Mouse (Mus musculus): ENCODE results near the gene Hscb. TPM values are rescaled to one million over a fixed set of nuclear protein-coding genes. Genes with fewer than 3 reads are reported as not detected.
A peak's percentile ranks its signal among the peaks of the same experiment; 100 is the strongest.
"Not testable (repeated sequence)": the region's sequence is repeated elsewhere in the genome, so short reads cannot be mapped to it uniquely, and the experiment has no call there.

Hscb gene
- polyA plus RNA-seq, 1 experiment from 2014 or later: 21.4 TPM

DNA sequence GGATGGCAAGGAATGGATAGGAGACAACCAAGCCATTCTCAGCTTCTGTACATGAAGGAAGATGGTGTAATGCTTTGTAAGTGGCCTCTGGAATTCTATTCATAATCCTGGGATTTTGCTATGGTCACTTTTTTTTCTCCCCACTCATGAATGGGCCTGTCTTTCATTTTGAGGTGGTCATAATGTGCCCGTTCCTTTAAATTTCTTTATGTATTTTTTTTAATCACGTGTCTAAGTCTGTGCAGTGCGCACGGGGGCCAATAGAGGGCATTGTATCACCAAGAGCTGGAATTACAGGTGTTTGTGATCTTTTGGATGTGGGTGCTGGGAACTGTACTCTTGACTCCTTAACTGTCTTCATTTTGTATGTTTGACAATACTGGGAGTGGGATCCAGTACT is 888 bp upstream of the Hscb start:
- Histone ChIP-seq H3K27ac (ENCODE audit: low read depth, low read length) (0 out of 2 replicates have a peak overlapping the region, but pooled peaks have one; percentile 35), H3K27me3 (ENCODE audit: control insufficient read depth, insufficient read depth, low read length) (no peaks in the 10 kb centered on the region), H3K4me2 (ENCODE audit: low read depth) (peak overlapping the region; percentile 78), H3K9ac (ENCODE audit: low read length) (peak overlapping the region; percentile 57), H3K4me1 (ENCODE audit: control insufficient read depth, insufficient read depth, low read length) (0 out of 2 replicates have a peak, but pooled peaks cover 2% of the 10 kb centered on the region), H3K36me3 (ENCODE audit: control insufficient read depth, insufficient read depth, low read length) (peaks cover under 1% of the 10 kb centered on the region; the same call in 1 of the 2 replicates), H3K4me3 (ENCODE audit: low read depth, low read length) (peak overlapping the region; percentile 73), H3K9me3 (ENCODE audit: control insufficient read depth, low read length) (no peaks in the 10 kb centered on the region)
- WGBS: 11% methylated on average over 4 of the region's 4 CpGs
- DNase-seq (ENCODE audit: low spot score): peak; percentile 43
- no peak for ATAC-seq (ENCODE audit: insufficient read depth, low FRiP score, low TSS enrichment)

- H3K4me1 ChIP-seq (ENCODE audit: control insufficient read depth, insufficient read depth, low read length): 0 out of 2 replicates have a peak, but pooled peaks cover 2% of the 10 kb centered on the region
- DNase-seq (ENCODE audit: low spot score) (no peak), ATAC-seq (ENCODE audit: insufficient read depth, low FRiP score, low TSS enrichment) (no peak; the same call in 1 of the 2 replicates)
- 5% methylated on average over 28 of the region's 28 CpGs for WGBS
- peak overlapping the region; percentile 79 for H3K9ac ChIP-seq (ENCODE audit: low read length)
- peak overlapping the region; percentile 73 for H3K4me3 ChIP-seq (ENCODE audit: low read depth, low read length)
- peak overlapping the region; percentile 87 for H3K4me2 ChIP-seq (ENCODE audit: low read depth)
- peak overlapping the region; percentile 60; the same call in 1 of the 2 replicates for H3K27ac ChIP-seq (ENCODE audit: low read depth, low read length)
- no peaks in the 10 kb centered on the region for H3K36me3 ChIP-seq (ENCODE audit: control insufficient read depth, insufficient read depth, low read length)
- no peaks in the 10 kb centered on the region for H3K9me3 ChIP-seq (ENCODE audit: control insufficient read depth, low read length)
- H3K27me3 ChIP-seq (ENCODE audit: control insufficient read depth, insufficient read depth, low read length): no peaks in the 10 kb centered on the region
Observed at GRCm38 (mm10) chr5:110839038-110839677, 419 bp downstream of the Hscb start.

DNA sequence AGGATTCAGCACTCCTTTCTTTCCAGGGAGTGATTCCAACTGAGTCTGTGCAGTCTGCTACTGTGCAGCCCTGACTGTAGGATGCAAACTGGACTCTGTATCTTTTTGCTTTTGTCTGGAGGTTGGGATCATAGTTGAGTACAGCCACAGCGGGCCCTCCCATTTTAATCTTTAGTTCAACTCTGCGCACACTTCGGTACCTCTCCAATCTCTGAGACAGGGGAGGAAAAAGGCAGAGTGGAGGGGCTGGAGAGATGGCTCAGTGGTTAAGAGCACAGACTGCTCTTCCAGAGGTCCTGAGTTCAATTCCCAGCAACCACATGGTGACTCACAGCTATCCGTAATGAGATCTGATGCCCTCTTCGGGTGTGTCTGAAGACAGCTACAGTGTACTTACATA is 1.6 kb downstream of the Hscb start:
- not testable (repeated sequence) for H3K4me3 ChIP-seq (ENCODE audit: low read depth, low read length); H3K36me3 ChIP-seq (ENCODE audit: control insufficient read depth, insufficient read depth, low read length); H3K4me1 ChIP-seq (ENCODE audit: control insufficient read depth, insufficient read depth, low read length); H3K9me3 ChIP-seq (ENCODE audit: control insufficient read depth, low read length); H3K27ac ChIP-seq (ENCODE audit: low read depth, low read length); DNase-seq (ENCODE audit: low spot score); H3K9ac ChIP-seq (ENCODE audit: low read length); ATAC-seq (ENCODE audit: insufficient read depth, low FRiP score, low TSS enrichment); H3K4me2 ChIP-seq (ENCODE audit: low read depth); H3K27me3 ChIP-seq (ENCODE audit: control insufficient read depth, insufficient read depth, low read length)
- WGBS: 84% methylated on average over 5 of the region's 5 CpGs

- no peak overlapping the region for H3K4me3 ChIP-seq (ENCODE audit: low read depth, low read length)
- ATAC-seq (ENCODE audit: insufficient read depth, low FRiP score, low TSS enrichment): no peak
- 34% methylated on average over 3 of the region's 3 CpGs for WGBS
- H3K4me1 ChIP-seq (ENCODE audit: control insufficient read depth, insufficient read depth, low read length): 0 out of 2 replicates have a peak, but pooled peaks cover 2% of the 10 kb centered on the region
- H3K9ac ChIP-seq (ENCODE audit: low read length): no peak overlapping the region
- no peaks in the 10 kb centered on the region for H3K27me3 ChIP-seq (ENCODE audit: control insufficient read depth, insufficient read depth, low read length)
- no peak overlapping the region for H3K4me2 ChIP-seq (ENCODE audit: low read depth)
- no peaks in the 10 kb centered on the region for H3K9me3 ChIP-seq (ENCODE audit: control insufficient read depth, low read length)
- no peaks in the 10 kb centered on the region for H3K36me3 ChIP-seq (ENCODE audit: control insufficient read depth, insufficient read depth, low read length)
- H3K27ac ChIP-seq (ENCODE audit: low read depth, low read length): no peak overlapping the region
- peak; percentile 49 for DNase-seq (ENCODE audit: low spot score)
Observed at GRCm38 (mm10) chr5:110835959-110836358, 3.6 kb downstream of the Hscb start.

GRCm38 (mm10) chr5:110831036-110831720 is 8.4 kb downstream of the Hscb start:
- no peaks in the 10 kb centered on the region for H3K36me3 ChIP-seq (ENCODE audit: control insufficient read depth, insufficient read depth, low read length)
- H3K4me1 ChIP-seq (ENCODE audit: control insufficient read depth, insufficient read depth, low read length): no peaks in the 10 kb centered on the region
- WGBS: 91% methylated on average over 5 of the region's 5 CpGs
- no peaks in the 10 kb centered on the region for H3K27me3 ChIP-seq (ENCODE audit: control insufficient read depth, insufficient read depth, low read length)
- no peak overlapping the region for H3K4me3 ChIP-seq (ENCODE audit: low read depth, low read length)
- no peak overlapping the region for H3K9ac ChIP-seq (ENCODE audit: low read length)
- no peak overlapping the region for H3K4me2 ChIP-seq (ENCODE audit: low read depth)
- no peaks in the 10 kb centered on the region for H3K9me3 ChIP-seq (ENCODE audit: control insufficient read depth, low read length)
- H3K27ac ChIP-seq (ENCODE audit: low read depth, low read length): no peak overlapping the region
- no peak for DNase-seq (ENCODE audit: low spot score)
- ATAC-seq (ENCODE audit: insufficient read depth, low FRiP score, low TSS enrichment): no peak

GRCm38 (mm10) chr5:110827576-110827975 is 12.0 kb downstream of the Hscb start:
- H3K4me3 ChIP-seq (ENCODE audit: low read depth, low read length): no peak overlapping the region
- no peaks in the 10 kb centered on the region for H3K9me3 ChIP-seq (ENCODE audit: control insufficient read depth, low read length)
- no peak for DNase-seq (ENCODE audit: low spot score)
- H3K27me3 ChIP-seq (ENCODE audit: control insufficient read depth, insufficient read depth, low read length): no peaks in the 10 kb centered on the region
- ATAC-seq (ENCODE audit: insufficient read depth, low FRiP score, low TSS enrichment): no peak
- no peak overlapping the region for H3K4me2 ChIP-seq (ENCODE audit: low read depth)
- H3K4me1 ChIP-seq (ENCODE audit: control insufficient read depth, insufficient read depth, low read length): no peaks in the 10 kb centered on the region
- 87% methylated on average over 5 of the region's 5 CpGs for WGBS
- H3K36me3 ChIP-seq (ENCODE audit: control insufficient read depth, insufficient read depth, low read length): no peaks in the 10 kb centered on the region
- no peak overlapping the region for H3K9ac ChIP-seq (ENCODE audit: low read length)
- H3K27ac ChIP-seq (ENCODE audit: low read depth, low read length): no peak overlapping the region

DNA sequence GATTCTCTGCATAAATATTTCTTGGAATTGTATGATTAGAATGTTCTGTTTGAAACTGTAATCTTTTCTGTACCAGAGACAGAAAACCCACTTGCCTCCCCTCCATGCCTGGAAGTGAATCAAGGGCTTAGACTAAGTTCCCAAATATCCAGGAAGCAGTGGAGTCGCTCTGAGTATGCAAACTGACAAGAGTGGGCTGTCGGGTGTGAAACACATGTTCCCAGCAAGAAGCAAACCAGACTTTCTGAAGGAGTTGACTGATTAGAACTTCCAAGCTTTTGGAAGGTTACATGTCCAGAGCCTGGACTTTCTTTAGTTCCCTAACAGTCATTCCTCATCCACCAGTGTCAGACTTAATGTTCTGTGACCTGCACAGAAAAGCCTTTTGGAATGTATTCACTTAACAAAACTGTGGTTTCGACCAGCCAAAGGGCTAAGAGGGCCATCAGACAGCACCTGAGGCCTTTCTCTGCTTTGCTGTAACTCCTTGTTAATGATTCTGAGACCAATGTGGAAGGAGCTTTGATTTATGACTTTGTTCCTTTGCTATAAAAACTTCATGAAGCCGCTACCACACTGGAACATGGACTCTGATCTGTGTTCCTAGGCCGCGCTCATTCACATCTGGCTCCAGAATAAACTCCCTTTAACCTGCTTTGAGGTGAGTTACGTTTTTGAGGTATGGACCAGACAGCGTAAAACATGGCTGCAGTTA is 12.6 kb downstream of the Hscb start:
- H3K36me3 ChIP-seq (ENCODE audit: control insufficient read depth, insufficient read depth, low read length): no peaks in the 10 kb centered on the region
- no peaks in the 10 kb centered on the region for H3K4me1 ChIP-seq (ENCODE audit: control insufficient read depth, insufficient read depth, low read length)
- no peak overlapping the region for H3K9ac ChIP-seq (ENCODE audit: low read length)
- H3K27ac ChIP-seq (ENCODE audit: low read depth, low read length): no peak overlapping the region
- H3K4me3 ChIP-seq (ENCODE audit: low read depth, low read length): no peak overlapping the region
- no peak for DNase-seq (ENCODE audit: low spot score)
- 81% methylated on average over 8 of the region's 8 CpGs for WGBS
- H3K27me3 ChIP-seq (ENCODE audit: control insufficient read depth, insufficient read depth, low read length): no peaks in the 10 kb centered on the region
- no peak overlapping the region for H3K4me2 ChIP-seq (ENCODE audit: low read depth)
- no peaks in the 10 kb centered on the region for H3K9me3 ChIP-seq (ENCODE audit: control insufficient read depth, low read length)
- no peak for ATAC-seq (ENCODE audit: insufficient read depth, low FRiP score, low TSS enrichment)

DNA sequence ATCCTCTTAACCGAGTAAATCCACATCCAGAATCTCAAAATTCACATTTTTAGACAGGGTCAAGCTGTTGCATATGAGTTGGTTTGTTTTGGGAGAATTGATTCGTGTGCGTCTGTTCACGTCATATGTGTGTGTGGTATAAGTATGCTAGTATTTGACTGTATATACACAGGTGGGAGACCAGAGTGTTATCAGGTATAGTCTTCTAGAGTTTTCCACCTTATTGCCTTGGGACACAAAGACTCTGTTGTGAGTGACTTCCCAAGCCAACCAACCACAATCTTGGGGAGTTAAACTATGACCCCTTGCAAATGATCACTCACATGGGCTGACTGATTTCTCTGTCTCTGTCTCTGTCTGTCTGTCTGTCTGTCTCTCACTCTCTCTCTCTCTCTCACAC is 15.2 kb downstream of the Hscb start:
- Histone ChIP-seq H3K9ac (ENCODE audit: low read length) (no peak overlapping the region), H3K4me1 (ENCODE audit: control insufficient read depth, insufficient read depth, low read length) (no peaks in the 10 kb centered on the region), H3K4me3 (ENCODE audit: low read depth, low read length) (no peak overlapping the region), H3K9me3 (ENCODE audit: control insufficient read depth, low read length) (no peaks in the 10 kb centered on the region), H3K36me3 (ENCODE audit: control insufficient read depth, insufficient read depth, low read length) (no peaks in the 10 kb centered on the region), H3K27me3 (ENCODE audit: control insufficient read depth, insufficient read depth, low read length) (no peaks in the 10 kb centered on the region), H3K27ac (ENCODE audit: low read depth, low read length) (no peak overlapping the region), H3K4me2 (ENCODE audit: low read depth) (no peak overlapping the region)
- no peak for ATAC-seq (ENCODE audit: insufficient read depth, low FRiP score, low TSS enrichment)
- DNase-seq (ENCODE audit: low spot score): no peak
- 92% methylated on average over 4 of the region's 4 CpGs for WGBS

Data from neural tube, embryonic 11.5 days (tissue).